Mouse (Mus musculus) neural tube, embryonic 12.5 days (tissue): ENCODE data around the gene Ccdc33. TPM values are rescaled to one million over a fixed set of nuclear protein-coding genes. Genes with fewer than 3 reads are reported as not detected.
A peak's percentile ranks its signal among the peaks of the same experiment; 100 is the strongest.

Experiments used
- ATAC-seq: fragments of 200-750 bp; cut with Nextera tagmentation; 2 replicates; pipeline ENCODE4 v1.8.0; 2017; ENCODE audit warnings: low read depth, mild to moderate bottlenecking, moderate TSS enrichment, moderate library complexity; ENCODE audit not compliant: low FRiP score
- H3K27ac ChIP-seq: fragments of 300-500 bp; sonication (generic); 2 replicates; pipeline ENCODE4 v1.5.1; 2016
- H3K27me3 ChIP-seq: fragments of 300-500 bp; sonication (generic); replicated peaks from 2 replicates; pipeline ENCODE4 v1.6.1; 2016; ENCODE audit warnings: mild to moderate bottlenecking
- H3K36me3 ChIP-seq: fragments of 300-500 bp; sonication (generic); 2 replicates; pipeline ENCODE4 v1.6.1; 2016; ENCODE audit warnings: mild to moderate bottlenecking
- H3K4me1 ChIP-seq: fragments of 300-500 bp; sonication (generic); 2 replicates; pipeline ENCODE4 v1.6.1; 2016
- H3K4me2 ChIP-seq: fragments of 300-500 bp; sonication (generic); replicated peaks from 2 replicates; pipeline ENCODE4 v1.6.1; 2016; ENCODE audit warnings: mild to moderate bottlenecking
- H3K4me3 ChIP-seq: fragments of 300-500 bp; sonication (generic); 2 replicates; pipeline ENCODE4 v1.5.1; 2016
- H3K9ac ChIP-seq: fragments of 300-500 bp; sonication (generic); 2 replicates; pipeline ENCODE4 v1.6.1; 2016; ENCODE audit warnings: mild to moderate bottlenecking
- H3K9me3 ChIP-seq: fragments of 300-500 bp; sonication (generic); 2 replicates; pipeline ENCODE4 v1.6.1; 2016; ENCODE audit warnings: mild to moderate bottlenecking
- WGBS: fragments of 180-500 bp; shearing (Covaris S2); methylation state at CpG from one replicate; pipeline ENCODE4 v1.1.7; 2016; 5-methylcytosine and 5-hydroxymethylcytosine counted together
- polyA plus RNA-seq: library from polyadenylated mRNA; unstranded; fragments of >200 nt; fragmentation: Nextera tagmentation; extraction: Ambion mirVana; gene quantifications from 2 replicates; pipeline ENCODE4 v1.2.1, GENCODE M21; 2016

Gene Ccdc33
- polyA plus RNA-seq, 1 experiment from 2014 or later = 1.3 TPM

- H3K4me3 ChIP-seq = no peak overlapping the region
- H3K9ac ChIP-seq = no peak overlapping the region
- H3K4me1 ChIP-seq = peaks cover 45% of the 10 kb centered on the region
- H3K27me3 ChIP-seq = peaks cover 8% of the 10 kb centered on the region
- 32% methylated on average over 9 of the region's 9 CpGs for WGBS
- ATAC-seq = no peak
- H3K4me2 ChIP-seq = no peak overlapping the region
- H3K36me3 ChIP-seq = no peaks in the 10 kb centered on the region
- H3K27ac ChIP-seq = no peak overlapping the region
- H3K9me3 ChIP-seq = no peaks in the 10 kb centered on the region
Observed at GRCm38 (mm10) chr9:58086203-58086602, 32.4 kb downstream of the Ccdc33 start.

- peaks cover 8% of the 10 kb centered on the region for H3K27me3 ChIP-seq
- no peak for ATAC-seq
- no peaks in the 10 kb centered on the region for H3K36me3 ChIP-seq
- H3K9ac ChIP-seq = no peak overlapping the region
- peaks cover 52% of the 10 kb centered on the region for H3K4me1 ChIP-seq
- no peaks in the 10 kb centered on the region for H3K9me3 ChIP-seq
- H3K4me3 ChIP-seq = no peak overlapping the region
- 12% methylated on average over 2 of the region's 2 CpGs for WGBS
- no peak overlapping the region for H3K27ac ChIP-seq
- H3K4me2 ChIP-seq = no peak overlapping the region; the same call in 1 of the 2 replicates
Observed at GRCm38 (mm10) chr9:58085074-58085473, 33.5 kb downstream of the Ccdc33 start.

- Histone ChIP-seq H3K4me3 (no peak overlapping the region), H3K9me3 (no peaks in the 10 kb centered on the region), H3K4me1 (peaks cover 52% of the 10 kb centered on the region), H3K4me2 (no peak overlapping the region), H3K27me3 (peaks cover 5% of the 10 kb centered on the region), H3K9ac (no peak overlapping the region), H3K36me3 (no peaks in the 10 kb centered on the region), H3K27ac (no peak overlapping the region)
- no peak for ATAC-seq
- 17% methylated on average over 8 of the region's 8 CpGs for WGBS
Observed at GRCm38 (mm10) chr9:58084586-58084985, 34.0 kb downstream of the Ccdc33 start.

- Histone ChIP-seq H3K27me3 (peaks cover 14% of the 10 kb centered on the region), H3K9ac (no peak overlapping the region), H3K27ac (no peak overlapping the region), H3K4me3 (no peak overlapping the region), H3K9me3 (no peaks in the 10 kb centered on the region), H3K4me1 (0 out of 2 replicates have a peak, but pooled peaks cover 6% of the 10 kb centered on the region), H3K36me3 (no peaks in the 10 kb centered on the region), H3K4me2 (no peak overlapping the region)
- 48% methylated on average over 3 of the region's 3 CpGs for WGBS
- ATAC-seq = no peak
Observed at GRCm38 (mm10) chr9:58074561-58074960, 44.1 kb downstream of the Ccdc33 start.

- Histone ChIP-seq H3K4me1 (peaks cover 17% of the 10 kb centered on the region), H3K4me3 (no peak overlapping the region), H3K27me3 (0 out of 2 replicates have a peak, but pooled peaks cover 16% of the 10 kb centered on the region), H3K27ac (no peak overlapping the region), H3K4me2 (no peak overlapping the region), H3K9ac (no peak overlapping the region), H3K9me3 (no peaks in the 10 kb centered on the region), H3K36me3 (no peaks in the 10 kb centered on the region)
- ATAC-seq = no peak
- WGBS = 82% methylated on average over 3 of the region's 3 CpGs
Observed at GRCm38 (mm10) chr9:58067546-58067945, 51.1 kb downstream of the Ccdc33 start.

GRCm38 (mm10) chr9:58066731-58067095 is 51.9 kb downstream of the Ccdc33 start:
- no peak overlapping the region for H3K4me2 ChIP-seq
- H3K4me1 ChIP-seq = peaks cover 17% of the 10 kb centered on the region
- H3K36me3 ChIP-seq = no peaks in the 10 kb centered on the region
- no peak for ATAC-seq
- no peak overlapping the region for H3K4me3 ChIP-seq
- WGBS = 78% methylated on average over 6 of the region's 6 CpGs
- H3K9ac ChIP-seq = no peak overlapping the region
- no peaks in the 10 kb centered on the region for H3K9me3 ChIP-seq
- no peak overlapping the region for H3K27ac ChIP-seq
- H3K27me3 ChIP-seq = peaks cover 17% of the 10 kb centered on the region; the same call in 1 of the 2 replicates

GRCm38 (mm10) chr9:58065977-58066730 is 52.5 kb downstream of the Ccdc33 start:
- Histone ChIP-seq H3K9ac (no peak overlapping the region), H3K27ac (no peak overlapping the region), H3K4me3 (no peak overlapping the region), H3K9me3 (no peaks in the 10 kb centered on the region), H3K27me3 (peaks cover 21% of the 10 kb centered on the region; the same call in 1 of the 2 replicates), H3K36me3 (no peaks in the 10 kb centered on the region), H3K4me2 (no peak overlapping the region), H3K4me1 (peaks cover 17% of the 10 kb centered on the region)
- no peak for ATAC-seq
- 82% methylated on average over 6 of the region's 6 CpGs for WGBS

- Histone ChIP-seq H3K4me1 (peaks cover 21% of the 10 kb centered on the region), H3K36me3 (no peaks in the 10 kb centered on the region), H3K27ac (no peak overlapping the region), H3K9ac (no peak overlapping the region), H3K9me3 (no peaks in the 10 kb centered on the region), H3K4me2 (no peak overlapping the region), H3K4me3 (no peak overlapping the region), H3K27me3 (peaks cover 18% of the 10 kb centered on the region; the same call in 1 of the 2 replicates)
- ATAC-seq = no peak
- WGBS = 34% methylated on average over 6 of the region's 6 CpGs
Observed at GRCm38 (mm10) chr9:58065532-58065931, 53.1 kb downstream of the Ccdc33 start.

- no peak within 1 kb of the TSS for H3K4me2 ChIP-seq
- no peak within 1 kb of the TSS for H3K9ac ChIP-seq
- H3K4me1 ChIP-seq = peaks cover 27% of the 10 kb centered on the region
- H3K27ac ChIP-seq = no peak within 1 kb of the TSS
- WGBS = 25% methylated on average over 3 of the region's 3 CpGs
- H3K27me3 ChIP-seq = peaks cover 18% of the 10 kb centered on the region; the same call in 1 of the 2 replicates
- H3K36me3 ChIP-seq = no peaks in the 10 kb centered on the region
- H3K9me3 ChIP-seq = no peaks in the 10 kb centered on the region
- ATAC-seq = no peak
- no peak within 1 kb of the TSS for H3K4me3 ChIP-seq
Observed at GRCm38 (mm10) chr9:58063531-58063930, 55.1 kb downstream of the Ccdc33 start, which contains the start of gene Stra6. TSS of gene Stra6 (plus strand) at chr9:58063788.

GRCm38 (mm10) chr9:58060677-58061667 is 57.7 kb downstream of the Ccdc33 start:
- Histone ChIP-seq H3K9me3 (no peaks in the 10 kb centered on the region), H3K27ac (no peak overlapping the region), H3K4me3 (no peak overlapping the region), H3K27me3 (peaks cover 22% of the 10 kb centered on the region; the same call in 1 of the 2 replicates), H3K4me1 (peaks cover 19% of the 10 kb centered on the region), H3K4me2 (0 out of 2 replicates have a peak overlapping the region, but pooled peaks have one; percentile 8), H3K36me3 (no peaks in the 10 kb centered on the region), H3K9ac (no peak overlapping the region)
- peak; percentile 44; the same call in 1 of the 2 replicates for ATAC-seq
- WGBS = 13% methylated on average over 23 of the region's 23 CpGs

- H3K4me3 ChIP-seq = no peak overlapping the region
- 67% methylated on average over 1 of the region's 1 CpGs for WGBS
- H3K4me1 ChIP-seq = peaks cover 26% of the 10 kb centered on the region
- H3K27ac ChIP-seq = no peak overlapping the region
- H3K9me3 ChIP-seq = no peaks in the 10 kb centered on the region
- H3K36me3 ChIP-seq = no peaks in the 10 kb centered on the region
- H3K9ac ChIP-seq = no peak overlapping the region
- no peak overlapping the region for H3K4me2 ChIP-seq
- ATAC-seq = no peak
- H3K27me3 ChIP-seq = peaks cover 22% of the 10 kb centered on the region; the same call in 1 of the 2 replicates
Observed at GRCm38 (mm10) chr9:58059920-58060319, 58.7 kb downstream of the Ccdc33 start.

GRCm38 (mm10) chr9:58055666-58056065 is 63.0 kb downstream of the Ccdc33 start:
- Histone ChIP-seq H3K9me3 (no peaks in the 10 kb centered on the region), H3K27ac (no peak overlapping the region), H3K27me3 (peaks cover 10% of the 10 kb centered on the region; the same call in 1 of the 2 replicates), H3K4me2 (no peak overlapping the region), H3K36me3 (no peaks in the 10 kb centered on the region), H3K4me3 (no peak overlapping the region), H3K9ac (no peak overlapping the region), H3K4me1 (peaks cover 30% of the 10 kb centered on the region)
- 73% methylated on average over 5 of the region's 5 CpGs for WGBS
- ATAC-seq = no peak
